Mouse (Mus musculus): ENCODE measurements at regions not wholly inside any gene's neighbourhood (a gene's known extent, or its start where the extent isn't known, plus 50 kb on each side); places are given as distances from the start of the nearest gene placed in this dataset.

DNA sequence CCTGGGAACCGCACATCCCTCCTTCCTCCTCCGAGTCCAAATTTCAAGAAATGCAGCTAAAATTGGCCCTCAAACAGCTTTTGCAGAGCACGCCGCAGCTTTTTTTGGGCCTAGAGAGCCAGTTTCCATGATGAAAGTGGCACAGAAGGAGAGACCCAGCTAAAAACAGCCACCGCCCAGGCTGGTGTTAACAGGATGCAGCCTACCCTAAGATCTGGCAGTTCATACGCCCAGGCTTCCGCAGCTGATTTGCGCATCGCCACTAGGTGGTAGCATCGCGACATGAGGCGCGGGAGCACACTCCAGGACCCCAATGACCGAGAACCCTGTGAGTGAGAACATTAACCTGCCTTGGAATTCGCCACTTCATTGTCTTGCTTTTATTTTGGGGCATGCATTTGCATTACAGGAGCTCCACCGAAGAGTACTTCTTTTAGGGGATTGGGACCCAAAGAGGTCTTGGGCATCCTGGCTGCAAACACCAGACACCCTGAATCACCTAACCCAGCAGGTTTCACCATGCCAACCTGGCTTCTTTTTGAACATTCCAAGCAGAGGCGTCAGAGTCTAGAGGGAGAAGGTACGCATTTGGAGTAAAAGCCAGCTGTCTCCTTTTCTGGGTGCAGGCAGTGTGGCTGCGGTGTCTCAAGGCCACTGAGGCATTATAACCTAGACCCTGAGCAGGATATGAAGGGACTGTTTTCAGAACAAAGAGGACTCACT is 179.6 kb downstream of the 1810013L24Rik start:
- peak overlapping the region; percentile 31; the same call in 1 of the 2 replicates for H3K4me2 ChIP-seq (ENCODE audit: low read depth, low read length)
- no peak overlapping the region for H3K4me3 ChIP-seq (ENCODE audit: low read length)
- H3K27ac ChIP-seq (ENCODE audit: low read length): no peak overlapping the region
- no peaks in the 10 kb centered on the region for H3K36me3 ChIP-seq (ENCODE audit: control insufficient read depth, insufficient read depth)
- no peaks in the 10 kb centered on the region for H3K4me1 ChIP-seq (ENCODE audit: control insufficient read depth, insufficient read depth, low read length)
- 16% methylated on average over 19 of the region's 19 CpGs for WGBS
- H3K27me3 ChIP-seq (ENCODE audit: control insufficient read depth, insufficient read depth, low read length): no peaks in the 10 kb centered on the region
- no peak overlapping the region for H3K9ac ChIP-seq (ENCODE audit: low read length)
- no peaks in the 10 kb centered on the region for H3K9me3 ChIP-seq (replicated peaks; ENCODE audit: control insufficient read depth, low read length)
- peak; percentile 65; the same call in 1 of the 2 replicates for ATAC-seq (replicated peaks; ENCODE audit: extremely low read depth, insufficient read depth, low FRiP score)

- Histone ChIP-seq H3K4me3 (ENCODE audit: low read length) (no peak overlapping the region), H3K27ac (ENCODE audit: low read length) (no peak overlapping the region), H3K4me2 (ENCODE audit: low read depth, low read length) (no peak overlapping the region), H3K4me1 (ENCODE audit: control insufficient read depth, insufficient read depth, low read length) (no peaks in the 10 kb centered on the region), H3K27me3 (ENCODE audit: control insufficient read depth, insufficient read depth, low read length) (no peaks in the 10 kb centered on the region), H3K9me3 (replicated peaks; ENCODE audit: control insufficient read depth, low read length) (no peaks in the 10 kb centered on the region), H3K36me3 (ENCODE audit: control insufficient read depth, insufficient read depth) (no peaks in the 10 kb centered on the region), H3K9ac (ENCODE audit: low read length) (no peak overlapping the region)
- ATAC-seq (replicated peaks; ENCODE audit: extremely low read depth, insufficient read depth, low FRiP score): no peak
- WGBS: 89% methylated on average over 1 of the region's 1 CpGs
These were observed 181.2 kb downstream of the 1810013L24Rik start for GRCm38 (mm10) chr16:9011077-9011476.

- Histone ChIP-seq H3K4me2 (ENCODE audit: low read depth, low read length) (no peak overlapping the region), H3K4me3 (ENCODE audit: low read length) (no peak overlapping the region), H3K9me3 (replicated peaks; ENCODE audit: control insufficient read depth, low read length) (no peaks in the 10 kb centered on the region), H3K27ac (ENCODE audit: low read length) (no peak overlapping the region), H3K9ac (ENCODE audit: low read length) (no peak overlapping the region), H3K36me3 (ENCODE audit: control insufficient read depth, insufficient read depth) (no peaks in the 10 kb centered on the region), H3K4me1 (ENCODE audit: control insufficient read depth, insufficient read depth, low read length) (no peaks in the 10 kb centered on the region), H3K27me3 (ENCODE audit: control insufficient read depth, insufficient read depth, low read length) (no peaks in the 10 kb centered on the region)
- 69% methylated on average over 4 of the region's 4 CpGs for WGBS
- no peak for ATAC-seq (replicated peaks; ENCODE audit: extremely low read depth, insufficient read depth, low FRiP score)
These were observed 181.8 kb downstream of the 1810013L24Rik start for GRCm38 (mm10) chr16:9011691-9012090.

DNA sequence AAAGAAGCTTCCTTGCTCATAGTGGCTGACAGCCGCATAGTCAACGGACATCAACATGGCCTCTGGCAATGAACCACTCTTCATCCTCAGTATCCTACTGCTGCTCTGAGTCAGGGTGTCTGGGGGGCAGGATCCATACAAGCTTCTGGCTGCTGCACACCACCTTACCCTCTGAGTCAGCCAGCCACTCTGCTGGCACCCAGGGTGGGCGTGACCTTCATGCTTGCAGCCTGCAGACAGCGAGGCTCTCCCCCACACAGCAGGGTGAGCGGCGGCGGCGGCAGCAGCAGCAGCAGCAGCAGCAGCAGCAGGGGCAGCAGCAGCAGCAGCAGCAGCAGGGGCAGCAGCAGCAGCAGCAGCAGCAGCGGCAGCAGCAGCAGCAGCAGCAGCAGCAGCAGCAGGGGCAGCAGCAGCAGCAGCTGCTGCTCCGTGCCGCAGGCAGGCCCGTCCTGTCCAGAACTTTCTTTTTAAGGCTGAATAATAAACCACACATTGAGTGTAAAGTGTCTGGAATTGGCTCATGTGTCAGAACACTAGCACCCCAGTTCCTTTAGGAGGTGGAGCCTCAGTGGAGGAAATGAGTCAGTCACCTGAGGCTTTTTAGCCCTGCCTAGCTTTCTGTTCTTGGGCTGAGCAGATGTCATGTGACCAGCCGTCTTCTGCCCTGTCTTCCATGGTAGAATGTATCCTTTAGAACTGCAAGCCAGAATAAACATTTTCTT is 186.3 kb downstream of the 1810013L24Rik start:
- H3K4me3 ChIP-seq (ENCODE audit: low read length): no peak overlapping the region
- WGBS: 53% methylated on average over 13 of the region's 13 CpGs
- no peak overlapping the region for H3K27ac ChIP-seq (ENCODE audit: low read length)

DNA sequence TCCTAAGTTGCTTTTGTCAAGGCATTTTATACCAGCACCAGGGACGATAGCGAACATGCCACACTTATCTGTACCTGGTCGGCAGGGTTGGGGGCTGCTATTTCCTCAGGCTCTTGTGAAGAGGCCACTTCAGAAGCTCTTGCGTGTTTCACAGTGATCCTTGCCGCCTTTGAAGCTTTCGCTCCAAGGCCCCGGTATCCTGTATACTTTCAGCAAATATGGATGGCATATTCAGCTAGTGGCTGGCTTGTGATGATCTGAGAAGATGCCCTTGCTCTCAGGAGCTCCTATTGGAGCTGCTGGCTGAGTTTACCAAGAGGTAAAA is 186.8 kb downstream of the 1810013L24Rik start:
- Histone ChIP-seq H3K4me1 (ENCODE audit: control insufficient read depth, insufficient read depth, low read length) (no peaks in the 10 kb centered on the region), H3K4me3 (ENCODE audit: low read length) (no peak overlapping the region), H3K9me3 (replicated peaks; ENCODE audit: control insufficient read depth, low read length) (no peaks in the 10 kb centered on the region), H3K36me3 (ENCODE audit: control insufficient read depth, insufficient read depth) (no peaks in the 10 kb centered on the region), H3K9ac (ENCODE audit: low read length) (no peak overlapping the region), H3K27ac (ENCODE audit: low read length) (no peak overlapping the region), H3K27me3 (ENCODE audit: control insufficient read depth, insufficient read depth, low read length) (no peaks in the 10 kb centered on the region), H3K4me2 (ENCODE audit: low read depth, low read length) (peak overlapping the region; percentile 19; the same call in 1 of the 2 replicates)
- ATAC-seq (replicated peaks; ENCODE audit: extremely low read depth, insufficient read depth, low FRiP score): no peak
- 48% methylated on average over 7 of the region's 7 CpGs for WGBS

More for the DNA sequence above, 186.3 kb downstream of the 1810013L24Rik start:
- H3K4me2 ChIP-seq (ENCODE audit: low read depth, low read length): peak overlapping the region; percentile 27
- H3K4me1 ChIP-seq (ENCODE audit: control insufficient read depth, insufficient read depth, low read length): no peaks in the 10 kb centered on the region
- H3K36me3 ChIP-seq (ENCODE audit: control insufficient read depth, insufficient read depth): no peaks in the 10 kb centered on the region
- H3K9ac ChIP-seq (ENCODE audit: low read length): no peak overlapping the region
- H3K27me3 ChIP-seq (ENCODE audit: control insufficient read depth, insufficient read depth, low read length): no peaks in the 10 kb centered on the region
- ATAC-seq (replicated peaks; ENCODE audit: extremely low read depth, insufficient read depth, low FRiP score): no peak
- no peaks in the 10 kb centered on the region for H3K9me3 ChIP-seq (replicated peaks; ENCODE audit: control insufficient read depth, low read length)

DNA sequence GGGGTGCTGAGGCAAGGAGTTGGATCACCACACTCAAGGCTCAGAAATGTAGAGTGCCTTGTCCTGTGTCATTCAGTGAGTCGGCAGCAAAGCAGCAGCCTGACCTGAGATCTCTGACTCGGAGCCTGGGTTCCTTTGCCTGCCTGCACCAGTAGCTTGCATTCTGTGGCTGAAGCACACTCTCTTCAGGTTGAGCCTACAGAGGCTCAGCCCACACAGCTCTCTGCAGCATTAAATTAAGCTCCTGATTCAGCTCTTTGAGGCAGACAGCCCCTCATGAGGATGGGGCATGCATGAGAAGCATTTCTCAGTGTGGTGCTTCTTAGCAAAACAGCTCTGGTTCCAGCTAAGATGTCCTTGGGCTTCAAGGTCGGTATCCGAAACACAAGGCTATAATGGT is 200.8 kb downstream of the 1810013L24Rik start:
- H3K27me3 ChIP-seq (ENCODE audit: control insufficient read depth, insufficient read depth, low read length): no peaks in the 10 kb centered on the region
- no peaks in the 10 kb centered on the region for H3K4me1 ChIP-seq (ENCODE audit: control insufficient read depth, insufficient read depth, low read length)
- WGBS: 76% methylated on average over 4 of the region's 4 CpGs
- H3K9me3 ChIP-seq (replicated peaks; ENCODE audit: control insufficient read depth, low read length): no peaks in the 10 kb centered on the region
- no peaks in the 10 kb centered on the region for H3K36me3 ChIP-seq (ENCODE audit: control insufficient read depth, insufficient read depth)
- no peak for ATAC-seq (replicated peaks; ENCODE audit: extremely low read depth, insufficient read depth, low FRiP score)
- no peak overlapping the region for H3K4me3 ChIP-seq (ENCODE audit: low read length)
- no peak overlapping the region for H3K4me2 ChIP-seq (ENCODE audit: low read depth, low read length)
- no peak overlapping the region for H3K27ac ChIP-seq (ENCODE audit: low read length)
- no peak overlapping the region for H3K9ac ChIP-seq (ENCODE audit: low read length)

DNA sequence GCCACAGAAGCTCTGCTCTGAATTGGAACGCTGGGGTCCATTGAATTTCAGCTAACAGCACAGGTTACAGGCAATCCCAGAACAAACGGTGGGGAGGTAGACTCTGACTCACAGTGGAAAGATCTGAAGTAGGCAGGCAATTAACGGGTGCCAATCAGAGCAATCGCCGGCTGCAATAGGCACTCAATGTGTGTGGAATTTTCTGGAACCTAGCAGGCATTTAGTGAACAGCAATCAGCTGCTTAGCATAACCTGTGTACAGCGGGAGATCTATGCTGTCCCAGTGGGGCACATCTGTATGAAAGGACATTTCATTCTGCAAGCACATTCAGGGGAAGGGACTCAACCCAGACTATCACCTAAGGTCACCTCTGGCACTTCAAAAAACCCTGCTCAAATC is 213.4 kb downstream of the 1810013L24Rik start:
- Histone ChIP-seq H3K4me2 (ENCODE audit: low read depth, low read length) (no peak overlapping the region), H3K27ac (ENCODE audit: low read length) (no peak overlapping the region), H3K4me3 (ENCODE audit: low read length) (no peak overlapping the region), H3K36me3 (ENCODE audit: control insufficient read depth, insufficient read depth) (no peaks in the 10 kb centered on the region), H3K9me3 (replicated peaks; ENCODE audit: control insufficient read depth, low read length) (no peaks in the 10 kb centered on the region), H3K9ac (ENCODE audit: low read length) (no peak overlapping the region), H3K27me3 (ENCODE audit: control insufficient read depth, insufficient read depth, low read length) (no peaks in the 10 kb centered on the region), H3K4me1 (ENCODE audit: control insufficient read depth, insufficient read depth, low read length) (no peaks in the 10 kb centered on the region)
- 67% methylated on average over 6 of the region's 6 CpGs for WGBS
- ATAC-seq (replicated peaks; ENCODE audit: extremely low read depth, insufficient read depth, low FRiP score): no peak

DNA sequence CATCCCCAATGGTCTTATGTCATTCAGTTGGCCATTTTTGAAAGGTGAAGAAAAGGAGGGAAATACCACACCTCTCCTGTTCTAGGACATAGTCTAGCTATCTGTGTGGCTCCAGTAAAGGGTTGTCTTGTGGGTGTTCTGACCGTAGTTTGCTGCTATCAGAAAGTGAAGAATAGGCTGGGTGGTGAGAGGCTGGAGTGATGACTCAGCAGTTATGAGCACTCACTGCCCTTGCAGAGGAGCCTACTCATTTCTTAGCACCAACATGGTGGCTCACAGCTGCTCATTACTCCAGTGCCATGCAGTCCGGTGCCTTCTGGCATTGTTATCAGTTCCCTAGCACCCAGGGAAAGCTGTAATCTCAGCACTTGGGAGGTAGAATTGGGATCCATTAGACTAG is 217.0 kb downstream of the 1810013L24Rik start:
- Histone ChIP-seq H3K9ac (ENCODE audit: low read length) (no peak overlapping the region), H3K27me3 (ENCODE audit: control insufficient read depth, insufficient read depth, low read length) (no peaks in the 10 kb centered on the region), H3K36me3 (ENCODE audit: control insufficient read depth, insufficient read depth) (no peaks in the 10 kb centered on the region), H3K4me1 (ENCODE audit: control insufficient read depth, insufficient read depth, low read length) (no peaks in the 10 kb centered on the region), H3K9me3 (replicated peaks; ENCODE audit: control insufficient read depth, low read length) (peaks cover 4% of the 10 kb centered on the region), H3K4me3 (ENCODE audit: low read length) (no peak overlapping the region), H3K27ac (ENCODE audit: low read length) (no peak overlapping the region), H3K4me2 (ENCODE audit: low read depth, low read length) (no peak overlapping the region)
- no peak for ATAC-seq (replicated peaks; ENCODE audit: extremely low read depth, insufficient read depth, low FRiP score)
- 38% methylated on average over 2 of the region's 2 CpGs for WGBS

DNA sequence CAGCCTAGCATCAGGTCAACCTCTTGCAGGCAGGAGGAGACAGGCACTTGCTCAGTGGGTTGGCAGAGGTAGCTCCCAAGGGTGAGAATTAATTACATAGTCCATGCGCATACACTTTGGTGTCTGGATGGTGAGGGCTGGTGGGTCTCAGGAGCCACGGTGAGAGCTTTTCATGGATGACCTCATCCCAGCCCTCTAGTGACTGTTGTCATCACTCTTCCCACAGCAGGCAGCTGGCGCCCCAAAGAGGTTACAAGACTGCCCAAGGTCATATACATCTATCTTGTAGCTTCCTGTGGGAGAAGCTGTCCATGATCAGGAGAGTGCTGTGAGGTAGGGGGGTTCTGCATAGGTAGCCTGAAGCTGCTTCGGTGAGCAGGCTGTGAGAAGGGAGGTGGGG is 224.5 kb downstream of the 1810013L24Rik start:
- Histone ChIP-seq H3K4me1 (ENCODE audit: control insufficient read depth, insufficient read depth, low read length) (peaks cover 6% of the 10 kb centered on the region), H3K9me3 (replicated peaks; ENCODE audit: control insufficient read depth, low read length) (peaks cover 6% of the 10 kb centered on the region), H3K36me3 (ENCODE audit: control insufficient read depth, insufficient read depth) (no peaks in the 10 kb centered on the region), H3K27ac (ENCODE audit: low read length) (no peak overlapping the region), H3K4me2 (ENCODE audit: low read depth, low read length) (peak overlapping the region; percentile 3; the same call in 1 of the 2 replicates), H3K27me3 (ENCODE audit: control insufficient read depth, insufficient read depth, low read length) (no peaks in the 10 kb centered on the region), H3K4me3 (ENCODE audit: low read length) (no peak overlapping the region), H3K9ac (ENCODE audit: low read length) (no peak overlapping the region)
- 25% methylated on average over 4 of the region's 4 CpGs for WGBS
- peak; percentile 73 for ATAC-seq (replicated peaks; ENCODE audit: extremely low read depth, insufficient read depth, low FRiP score)
